Mouse (Mus musculus) stomach, embryonic 14.5 days (tissue): ENCODE data around the gene Nmrk1. TPM values are rescaled to one million over a fixed set of nuclear protein-coding genes. Genes with fewer than 3 reads are reported as not detected.

ENCODE experiments used
- ATAC-seq: fragments of 200-750 bp; cut with Nextera tagmentation; 2 replicates; pipeline ENCODE4 v1.8.0; 2017; ENCODE audit warnings: low read depth, moderate TSS enrichment; ENCODE audit not compliant: insufficient number of reproducible peaks, insufficient read depth, low FRiP score
- H3K27ac ChIP-seq: fragments of 300-500 bp; sonication (generic); 2 replicates; pipeline ENCODE4 v1.5.1; 2014; ENCODE audit warnings: mild to moderate bottlenecking, low read length, moderate library complexity, mixed read lengths
- H3K27me3 ChIP-seq: fragments of 300-500 bp; sonication (generic); 2 replicates; pipeline ENCODE4 v1.6.1; 2014; ENCODE audit warnings: low read length, control low read depth, mixed read lengths; ENCODE audit not compliant: control insufficient read depth, insufficient read depth
- H3K36me3 ChIP-seq: fragments of 300-500 bp; sonication (generic); 2 replicates; pipeline ENCODE4 v1.6.1; 2014; ENCODE audit warnings: mild to moderate bottlenecking, control low read depth, low read length, moderate library complexity, mixed read lengths; ENCODE audit not compliant: control insufficient read depth, insufficient read depth
- H3K4me1 ChIP-seq: fragments of 300-500 bp; sonication (generic); 2 replicates; pipeline ENCODE4 v1.6.1; 2014; ENCODE audit warnings: low read length, control low read depth, mixed read lengths; ENCODE audit not compliant: control insufficient read depth, insufficient read depth
- H3K4me2 ChIP-seq: fragments of 300-500 bp; sonication (generic); replicated peaks from 2 replicates; pipeline ENCODE4 v1.6.1; 2014; ENCODE audit warnings: low read depth, low read length, control low read depth
- H3K4me3 ChIP-seq: fragments of 300-500 bp; sonication (generic); 2 replicates; pipeline ENCODE4 v1.5.1; 2014; ENCODE audit warnings: low read depth, low read length, control low read depth
- H3K9ac ChIP-seq: fragments of 300-500 bp; sonication (generic); replicated peaks from 2 replicates; pipeline ENCODE4 v1.6.1; 2014; ENCODE audit warnings: low read depth, mild to moderate bottlenecking, control low read depth, low read length, moderate library complexity, mixed read lengths
- H3K9me3 ChIP-seq: fragments of 300-500 bp; sonication (generic); 2 replicates; pipeline ENCODE4 v1.6.1; 2016; ENCODE audit warnings: low read depth, low read length, control low read depth; ENCODE audit not compliant: control insufficient read depth
- WGBS: fragments of 180-500 bp; shearing (Covaris S2); extraction: QIAGEN DNeasy Blood & Tissue Kit; methylation state at CpG from one replicate; pipeline ENCODE4 v1.1.7; 2014; 5-methylcytosine and 5-hydroxymethylcytosine counted together
- polyA plus RNA-seq: library from polyadenylated mRNA; unstranded; fragments of >200 nt; fragmentation: Nextera tagmentation; extraction: Ambion mirVana; gene quantifications from 2 replicates; pipeline ENCODE4 v1.2.1, GENCODE M21; 2014

The Nmrk1 gene
- polyA plus RNA-seq, 1 experiment from 2014 or later: 13.9 TPM

- H3K4me3 ChIP-seq: no peak overlapping the region
- H3K27me3 ChIP-seq: no peaks in the 10 kb centered on the region
- H3K4me2 ChIP-seq: no peak overlapping the region
- H3K9ac ChIP-seq: no peak overlapping the region
- ATAC-seq: no peak
- no peaks in the 10 kb centered on the region for H3K9me3 ChIP-seq
- WGBS: 72% methylated on average over 6 of the region's 6 CpGs
- no peak overlapping the region for H3K27ac ChIP-seq
- no peaks in the 10 kb centered on the region for H3K36me3 ChIP-seq
- no peaks in the 10 kb centered on the region for H3K4me1 ChIP-seq
Measured at GRCm38 (mm10) chr19:18650473-18650872, 18.7 kb downstream of the Nmrk1 start.

- Histone ChIP-seq H3K4me3 (no peak overlapping the region), H3K4me1 (no peaks in the 10 kb centered on the region), H3K9ac (no peak overlapping the region), H3K36me3 (no peaks in the 10 kb centered on the region), H3K4me2 (no peak overlapping the region), H3K27ac (no peak overlapping the region), H3K9me3 (no peaks in the 10 kb centered on the region), H3K27me3 (no peaks in the 10 kb centered on the region)
- WGBS: 74% methylated on average over 4 of the region's 4 CpGs
- no peak for ATAC-seq
Measured at GRCm38 (mm10) chr19:18652592-18652991, 20.8 kb downstream of the Nmrk1 start.

- H3K4me2 ChIP-seq: no peak overlapping the region
- no peaks in the 10 kb centered on the region for H3K4me1 ChIP-seq
- no peak overlapping the region for H3K9ac ChIP-seq
- H3K27ac ChIP-seq: no peak overlapping the region
- H3K27me3 ChIP-seq: no peaks in the 10 kb centered on the region
- no peak overlapping the region for H3K4me3 ChIP-seq
- ATAC-seq: no peak
- 72% methylated on average over 6 of the region's 6 CpGs for WGBS
- no peaks in the 10 kb centered on the region for H3K36me3 ChIP-seq
- H3K9me3 ChIP-seq: no peaks in the 10 kb centered on the region
Measured at GRCm38 (mm10) chr19:18653058-18653457, 21.3 kb downstream of the Nmrk1 start.

GRCm38 (mm10) chr19:18654330-18654729, 22.6 kb downstream of the Nmrk1 start:
- no peaks in the 10 kb centered on the region for H3K27me3 ChIP-seq
- H3K9me3 ChIP-seq: no peaks in the 10 kb centered on the region
- no peak overlapping the region for H3K4me3 ChIP-seq
- no peak overlapping the region for H3K27ac ChIP-seq
- no peaks in the 10 kb centered on the region for H3K36me3 ChIP-seq
- H3K9ac ChIP-seq: no peak overlapping the region
- H3K4me1 ChIP-seq: no peaks in the 10 kb centered on the region
- 84% methylated on average over 8 of the region's 8 CpGs for WGBS
- no peak for ATAC-seq
- H3K4me2 ChIP-seq: no peak overlapping the region

GRCm38 (mm10) chr19:18654984-18655383, 23.2 kb downstream of the Nmrk1 start:
- H3K9me3 ChIP-seq: no peaks in the 10 kb centered on the region
- H3K27ac ChIP-seq: no peak overlapping the region
- H3K4me1 ChIP-seq: no peaks in the 10 kb centered on the region
- H3K4me3 ChIP-seq: no peak overlapping the region
- H3K27me3 ChIP-seq: no peaks in the 10 kb centered on the region
- H3K4me2 ChIP-seq: no peak overlapping the region
- no peaks in the 10 kb centered on the region for H3K36me3 ChIP-seq
- no peak overlapping the region for H3K9ac ChIP-seq
- ATAC-seq: no peak
- 70% methylated on average over 5 of the region's 5 CpGs for WGBS

- Histone ChIP-seq H3K27ac (no peak overlapping the region), H3K4me1 (no peaks in the 10 kb centered on the region), H3K36me3 (no peaks in the 10 kb centered on the region), H3K9ac (no peak overlapping the region), H3K9me3 (no peaks in the 10 kb centered on the region), H3K4me3 (no peak overlapping the region), H3K27me3 (no peaks in the 10 kb centered on the region), H3K4me2 (no peak overlapping the region)
- no peak for ATAC-seq
- WGBS: 79% methylated on average over 7 of the region's 7 CpGs
Measured at GRCm38 (mm10) chr19:18655999-18656398, 24.2 kb downstream of the Nmrk1 start.

GRCm38 (mm10) chr19:18658473-18658872, 26.7 kb downstream of the Nmrk1 start:
- Histone ChIP-seq H3K9ac (no peak overlapping the region), H3K4me1 (no peaks in the 10 kb centered on the region), H3K9me3 (no peaks in the 10 kb centered on the region), H3K36me3 (no peaks in the 10 kb centered on the region), H3K4me3 (no peak overlapping the region), H3K4me2 (no peak overlapping the region), H3K27ac (no peak overlapping the region), H3K27me3 (no peaks in the 10 kb centered on the region)
- no peak for ATAC-seq
- 69% methylated on average over 4 of the region's 4 CpGs for WGBS

GRCm38 (mm10) chr19:18659349-18659748, 27.6 kb downstream of the Nmrk1 start:
- Histone ChIP-seq H3K27ac (no peak overlapping the region), H3K9me3 (no peaks in the 10 kb centered on the region), H3K4me1 (no peaks in the 10 kb centered on the region), H3K4me2 (no peak overlapping the region), H3K36me3 (no peaks in the 10 kb centered on the region), H3K27me3 (no peaks in the 10 kb centered on the region), H3K9ac (no peak overlapping the region), H3K4me3 (no peak overlapping the region)
- ATAC-seq: no peak
- WGBS: 71% methylated on average over 1 of the region's 1 CpGs

- H3K36me3 ChIP-seq: no peaks in the 10 kb centered on the region
- no peak overlapping the region for H3K27ac ChIP-seq
- no peak overlapping the region for H3K9ac ChIP-seq
- WGBS: 80% methylated on average over 3 of the region's 3 CpGs
- no peak overlapping the region for H3K4me3 ChIP-seq
- H3K27me3 ChIP-seq: no peaks in the 10 kb centered on the region
- H3K4me1 ChIP-seq: no peaks in the 10 kb centered on the region
- ATAC-seq: no peak
- H3K9me3 ChIP-seq: no peaks in the 10 kb centered on the region
- no peak overlapping the region for H3K4me2 ChIP-seq
Measured at GRCm38 (mm10) chr19:18660466-18660865, 28.7 kb downstream of the Nmrk1 start.
